In the genomic region with DNA sequence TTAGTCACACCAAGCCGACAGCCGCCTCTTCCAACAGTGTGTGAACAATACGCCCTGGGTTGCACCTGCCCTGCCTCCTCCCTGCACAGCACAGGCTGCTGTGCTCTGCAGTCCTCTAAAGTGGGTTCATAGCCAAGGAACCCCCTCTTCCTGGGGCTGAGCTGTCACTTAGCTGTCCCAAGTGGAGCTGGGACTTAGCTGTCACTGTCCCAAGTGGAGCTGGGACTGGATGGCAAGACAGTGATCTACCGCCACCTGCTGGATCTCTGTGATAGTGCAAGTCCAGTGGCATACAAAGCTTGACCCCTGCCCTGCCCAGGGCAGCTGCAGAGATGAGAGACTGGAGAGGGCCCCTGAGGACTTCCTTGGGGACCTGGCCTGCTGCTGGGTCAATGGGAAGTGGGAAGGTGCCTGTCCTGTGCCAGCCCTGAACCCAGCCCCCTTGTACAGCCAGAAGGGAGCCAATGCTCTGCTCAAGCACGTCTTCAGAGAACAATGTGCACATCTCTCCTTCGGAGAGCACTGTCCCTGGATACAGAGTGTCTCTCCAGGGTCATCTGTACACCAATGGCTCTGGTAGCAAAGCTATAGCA, we compare ENCODE assay signal across 7 mouse cellular contexts.
A peak's percentile ranks its signal among the peaks of the same experiment; 100 is the strongest.
DNase-seq lines count a peak whose midpoint lies in the region; ATAC-seq and TF ChIP-seq lines count a peak whose summit lies in the region.

No protein-coding gene starts in this region.

- WGBS in forebrain, embryonic 15.5 days: 44% methylated on average over 6 of the region's 6 CpGs
- WGBS in hindbrain, embryonic 10.5 days: 55% methylated on average over 6 of the region's 6 CpGs
- 67% methylated on average over 6 of the region's 6 CpGs for WGBS in small intestine, adult 2 months

- no peak overlapping the region for H3K4me3 ChIP-seq in forebrain, embryonic 15.5 days
- H3K4me3 ChIP-seq in hindbrain, embryonic 10.5 days: no peak overlapping the region
- H3K4me3 ChIP-seq in small intestine, adult 2 months (ENCODE audit: low read depth, low read length): no peak overlapping the region

- H3K9ac ChIP-seq in forebrain, embryonic 15.5 days (replicated peaks): no peak overlapping the region

- H3K36me3 ChIP-seq in forebrain, embryonic 15.5 days: peaks cover 9% of the 10 kb centered on the region; the same call in 1 of the 2 replicates
- peaks cover 35% of the 10 kb centered on the region for H3K36me3 ChIP-seq in hindbrain, embryonic 10.5 days
- no peaks in the 10 kb centered on the region for H3K36me3 ChIP-seq in small intestine, adult 2 months (ENCODE audit: control insufficient read depth, insufficient read depth, low read length)

- H3K4me2 ChIP-seq in forebrain, embryonic 15.5 days (replicated peaks): no peak overlapping the region

- DNase-seq in Muller cell, postnatal 12 days (ENCODE audit: inconsistent ontology term): peak; percentile 76
- DNase-seq in c-Kit-positive CD71-positive TER-119-negative erythroid progenitor cells, embryonic 14.5 days (ENCODE audit: low read depth): peak; percentile 23
- peak; percentile 89 for DNase-seq in hindbrain, embryonic 10.5 days (ENCODE audit: low spot score)
- peak; percentile 67 for DNase-seq in layer of hippocampus, postnatal 14 days (ENCODE audit: low spot score in 2 of 2)
- DNase-seq in mesoderm, embryonic 11.5 days (ENCODE audit: low read depth, low spot score): peak; percentile 88

- no peaks in the 10 kb centered on the region for H3K9me3 ChIP-seq in forebrain, embryonic 15.5 days
- H3K9me3 ChIP-seq in hindbrain, embryonic 10.5 days: peaks cover 12% of the 10 kb centered on the region

- no peaks in the 10 kb centered on the region for H3K27me3 ChIP-seq in forebrain, embryonic 15.5 days
- peaks cover 22% of the 10 kb centered on the region for H3K27me3 ChIP-seq in hindbrain, embryonic 10.5 days (ENCODE audit: insufficient read depth, poor library complexity, severe bottlenecking)
- H3K27me3 ChIP-seq in small intestine, adult 2 months (ENCODE audit: control insufficient read depth, insufficient read depth, low read length): no peaks in the 10 kb centered on the region

- ATAC-seq in forebrain, embryonic 15.5 days (replicated peaks): peak; percentile 57

- peaks cover 43% of the 10 kb centered on the region for H3K4me1 ChIP-seq in forebrain, embryonic 15.5 days
- peaks cover 42% of the 10 kb centered on the region for H3K4me1 ChIP-seq in hindbrain, embryonic 10.5 days (replicated peaks)
- H3K4me1 ChIP-seq in small intestine, adult 2 months (ENCODE audit: control insufficient read depth, insufficient read depth, insufficient read length, low read length): no peaks in the 10 kb centered on the region

- no peak for TF ChIP-seq POLR2A in small intestine, adult 2 months (IDR thresholded peaks at IDR 0.05; ENCODE audit: low read depth, low read length)

- peak overlapping the region; percentile 89 for H3K27ac ChIP-seq in forebrain, embryonic 15.5 days (replicated peaks)
- peak overlapping the region; percentile 66; the same call in 1 of the 2 replicates for H3K27ac ChIP-seq in hindbrain, embryonic 10.5 days
- no peak overlapping the region for H3K27ac ChIP-seq in small intestine, adult 2 months (ENCODE audit: insufficient read depth, low read depth, low read length)

- TF ChIP-seq CTCF in small intestine, adult 2 months (IDR thresholded peaks at IDR 0.05; ENCODE audit: extremely low read depth, insufficient read length, insufficient replicate concordance, low read depth, low read length): peak; percentile 91; the same call in 1 of the 2 replicates

Comparison
In these comparisons a context has a peak if more than half of its experiments do, and no peak if none do; other contexts are left out.
1. DNase-seq: peak in every context shown above with its lines; median percentile 89 in hindbrain, embryonic 10.5 days; 88 in mesoderm, embryonic 11.5 days; 76 in Muller cell, postnatal 12 days; 67 in layer of hippocampus, postnatal 14 days; 23 in c-Kit-positive CD71-positive TER-119-negative erythroid progenitor cells, embryonic 14.5 days.